Mouse (Mus musculus) heart, postnatal 36 days (tissue): ENCODE measurements around the gene Rhox11. TPM values are rescaled to one million over a fixed set of nuclear protein-coding genes. Genes with fewer than 3 reads are reported as not detected.
A peak's percentile ranks its signal among the peaks of the same experiment; 100 is the strongest.
"Not testable (repeated sequence)": the region's sequence is repeated elsewhere in the genome, so short reads cannot be mapped to it uniquely, and the experiment has no call there.

Experiments used
- DNase-seq, 2 experiments: peaks; one replicate each; pipeline ENCODE4 v3.0.0; 2021 to 2022
- intact Hi-C: fragments of 180-260 bp; cut with DNase I; formaldehyde crosslinking; loops from one replicate; pipeline ENCODE4 v1.15.1; 2025
- total RNA-seq, 2 experiments: library from RNA; stranded (reverse); gene quantifications; 2 replicates each; pipeline ENCODE4 v1.2.3; 2021

The Rhox11 gene
- total RNA-seq = not detected

DNA sequence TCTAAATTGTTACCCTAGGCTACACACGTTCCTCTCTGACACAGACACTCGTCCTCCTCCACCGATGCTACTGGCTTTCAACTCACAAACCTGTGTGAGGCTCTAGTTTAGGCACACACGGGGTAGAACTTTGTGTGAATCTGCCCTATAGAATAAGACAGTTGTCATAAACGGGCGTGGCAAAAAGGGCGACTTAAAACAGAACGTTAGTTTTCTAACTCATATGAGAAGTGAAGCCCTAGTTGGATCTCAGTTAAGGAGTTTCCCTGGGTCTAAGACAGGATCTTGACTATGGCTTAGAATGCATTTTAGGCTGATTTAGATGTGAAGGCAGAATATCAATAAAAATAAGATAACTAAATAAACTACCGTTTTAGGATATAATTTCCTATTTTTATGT lies at the start of gene Rhox11:
Gene Rhox11 (minus strand): TSS at position 101 of the 400 bp plus-strand sequence.
- no peak for DNase-seq
- intact Hi-C loops = no loop called here

DNA sequence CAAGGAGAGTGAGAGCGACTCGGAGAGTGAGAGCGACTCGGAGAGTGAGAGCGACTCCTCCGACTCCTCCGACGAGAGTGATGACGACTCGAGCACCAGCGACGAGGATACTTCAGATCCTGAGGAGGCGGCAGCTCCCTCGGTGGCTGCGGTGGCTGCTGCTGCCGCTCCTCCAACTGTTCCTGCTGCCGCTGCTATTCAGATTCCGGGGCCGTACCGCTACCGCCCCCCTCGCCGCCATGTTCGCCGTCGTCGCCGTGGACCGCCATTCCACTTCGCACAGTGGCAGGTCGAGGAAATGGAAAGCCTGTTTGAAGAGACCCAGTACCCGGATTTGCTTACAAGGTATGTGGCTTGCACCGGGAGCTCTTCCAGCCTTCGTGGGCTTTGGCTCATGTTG lies 36.5 kb upstream of the Rhox11 start:
- intact Hi-C loops = no loop called here
- no peak for DNase-seq

DNA sequence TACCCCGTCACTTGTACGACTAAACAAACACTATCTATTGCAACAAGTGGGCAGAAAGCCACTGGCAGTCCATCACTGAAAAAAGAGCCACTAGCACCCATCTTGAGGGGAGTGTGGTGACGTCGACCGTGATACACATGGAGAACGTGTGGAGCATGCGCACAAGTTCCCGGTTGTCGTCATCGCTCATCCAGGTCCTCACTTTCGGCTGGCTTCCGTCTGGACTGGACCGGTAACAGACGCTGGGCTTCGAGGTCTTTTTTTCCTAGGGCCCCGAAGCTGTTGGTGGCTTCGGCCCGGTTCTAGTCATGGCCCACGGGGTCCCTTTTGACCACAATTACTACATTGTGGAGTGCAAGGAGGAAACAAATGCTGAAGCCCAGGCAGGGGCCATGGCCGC lies 36.0 kb upstream of the Rhox11 start, which contains the start of gene Rhox13:
Gene Rhox13 (plus strand): TSS at position 238 of the 400 bp plus-strand sequence.
- no peak for DNase-seq
- intact Hi-C loops = no loop called here

DNA sequence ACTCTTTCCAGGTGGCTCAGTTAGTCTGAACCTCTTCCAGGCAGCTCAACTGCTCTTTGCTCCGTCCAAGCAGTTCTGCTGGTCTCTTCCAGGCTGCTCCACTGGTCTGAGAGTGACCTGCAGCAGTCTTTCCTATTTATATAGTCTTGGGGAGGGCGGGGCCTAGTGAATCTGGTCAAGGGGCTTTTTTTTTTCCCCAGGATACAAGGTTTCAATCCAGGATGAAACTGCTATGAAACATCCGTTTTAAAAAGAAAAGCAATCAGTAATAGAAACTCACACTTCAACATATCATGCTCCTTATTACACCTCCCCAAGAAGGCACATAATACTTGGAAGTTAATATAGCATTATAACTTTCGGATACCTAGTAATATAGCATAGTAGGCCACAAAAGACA lies 25.9 kb upstream of the Rhox11 start, which contains the start of gene Rhox12:
Gene Rhox12 (minus strand): TSS at position 101 of the 400 bp plus-strand sequence.
- DNase-seq = no peak
- intact Hi-C loops = no loop called here

DNA sequence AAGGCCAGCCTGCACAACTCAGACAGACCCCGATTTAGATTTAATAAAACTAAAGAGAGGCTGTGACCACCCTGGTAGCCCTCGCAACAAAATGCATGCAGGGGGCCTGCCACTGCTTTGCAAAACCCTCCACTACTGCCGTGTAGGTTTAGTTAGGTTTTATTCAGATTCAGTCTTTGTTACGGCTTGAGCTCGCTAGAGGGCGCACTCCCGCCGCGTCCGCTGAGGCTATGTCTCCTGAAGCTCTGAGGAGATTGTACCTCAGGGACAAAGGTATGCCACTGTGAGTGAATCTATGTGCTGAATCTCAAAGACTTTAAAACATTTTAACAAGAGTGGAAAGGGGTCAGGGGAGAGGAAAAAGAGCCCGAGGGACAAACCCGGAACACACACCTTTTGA lies 715 bp downstream of the Rhox11 start:
- intact Hi-C loops = no loop called here
- DNase-seq = peak; percentile 5 to 44

DNA sequence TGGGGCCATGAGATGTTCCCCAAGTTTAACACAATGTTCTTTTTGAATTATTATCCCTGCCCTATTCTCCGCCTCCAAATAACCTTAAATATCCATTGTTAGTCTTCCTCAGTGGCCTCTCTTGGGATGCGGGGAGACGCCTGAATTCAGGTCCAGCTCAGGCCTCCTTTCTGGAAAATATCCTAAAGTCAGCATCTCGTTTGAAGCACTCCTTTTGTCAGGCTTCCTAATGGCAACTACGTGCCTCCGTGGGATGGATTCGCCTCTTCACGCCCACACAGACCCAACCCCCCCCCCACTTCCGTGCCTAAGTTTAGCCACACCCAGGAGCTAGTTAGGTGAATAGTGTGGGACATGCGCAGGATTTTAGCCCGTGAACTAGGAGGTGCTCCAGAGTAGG lies 18.8 kb downstream of the Rhox11 start, which contains the start of gene Rhox10:
Gene Rhox10 (plus strand): TSS at position 301 of the 400 bp plus-strand sequence.
- no peak for DNase-seq
- intact Hi-C loops = no loop called here

DNA sequence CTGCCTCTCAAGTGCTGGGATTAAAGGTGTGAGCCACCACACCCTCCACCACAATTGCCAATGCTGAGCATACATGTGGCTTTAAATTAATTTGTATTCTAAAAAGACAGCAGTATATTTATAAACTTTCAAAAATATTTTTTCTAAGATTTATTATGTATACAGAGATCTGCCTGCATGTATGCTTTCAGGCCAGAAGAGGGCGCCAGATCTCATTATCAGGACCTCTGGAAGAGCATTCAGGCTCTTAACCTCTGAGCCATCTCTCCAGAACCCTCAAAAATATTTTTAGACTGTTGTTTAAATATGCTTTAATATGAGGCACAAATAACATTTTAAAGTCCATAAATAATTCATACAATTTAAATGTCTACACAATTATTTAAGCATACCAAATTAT lies 23.4 kb downstream of the Rhox11 start:
- DNase-seq = no peak
- intact Hi-C loops = no loop called here

DNA sequence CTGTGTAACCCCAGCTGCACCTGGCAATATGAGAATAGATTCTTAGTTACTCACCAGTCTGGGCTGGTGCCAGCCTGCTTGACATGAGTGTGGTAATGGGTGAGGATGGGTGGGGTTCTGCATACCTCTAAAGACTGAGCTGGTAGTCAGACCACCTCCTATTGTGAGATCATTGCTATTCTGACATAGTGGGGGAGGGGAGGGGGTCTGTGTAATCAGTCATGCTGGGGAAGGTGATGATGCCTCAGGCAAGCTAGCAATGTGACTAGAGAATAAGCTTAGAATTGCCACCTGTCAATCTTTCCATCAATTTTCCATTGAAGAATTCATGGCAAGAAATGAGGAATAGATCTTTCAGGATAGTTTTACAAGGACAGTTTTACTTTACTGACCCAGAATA lies 41.9 kb downstream of the Rhox11 start, which contains the start of gene Btg1-ps2:
Gene Btg1-ps2 (minus strand): TSS at position 101 of the 400 bp plus-strand sequence.
- intact Hi-C loops, DNase-seq: not testable (repeated sequence)

DNA sequence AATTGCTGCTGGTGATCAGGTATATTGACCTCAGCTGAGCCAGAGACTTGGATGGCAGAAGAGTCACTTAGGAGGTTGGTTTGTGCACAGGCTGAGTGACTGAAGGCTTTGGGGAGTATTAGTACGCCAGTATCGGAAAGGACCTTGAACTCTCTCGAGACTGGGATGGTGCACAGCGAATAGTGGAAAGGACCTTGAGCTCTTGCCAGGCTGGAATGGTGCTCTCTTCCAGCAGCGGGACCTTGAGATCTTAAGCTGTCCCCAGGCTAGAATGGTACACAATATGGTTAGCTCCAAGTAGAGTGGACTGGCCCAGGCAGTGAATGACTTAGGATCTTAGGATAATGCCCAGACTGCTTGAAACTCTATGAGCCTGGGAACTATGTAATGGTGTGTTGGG lies 45.3 kb downstream of the Rhox11 start:
- no peak for DNase-seq
- intact Hi-C loops = no loop called here

DNA sequence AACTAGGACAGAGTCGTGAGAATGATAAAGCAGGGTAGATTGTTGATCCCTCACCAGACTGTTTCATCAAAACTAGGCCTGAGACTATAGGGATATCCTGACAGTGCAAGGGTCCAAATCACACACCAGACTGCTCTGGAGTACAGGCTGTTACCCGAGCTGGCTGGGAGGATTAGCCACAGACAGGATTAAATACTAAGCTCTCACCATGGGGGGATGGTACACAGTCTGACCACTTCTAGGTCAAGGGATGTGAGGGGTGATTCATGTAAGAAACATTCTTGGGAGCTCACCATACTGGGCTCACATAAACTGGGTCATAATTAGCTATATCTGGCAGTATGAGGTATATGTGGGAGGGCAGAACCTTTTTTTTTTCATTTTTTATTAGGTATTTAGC lies 51.1 kb downstream of the Rhox11 start:
- intact Hi-C loops = no loop called here
- no peak for DNase-seq

Other genes with a start within 250 kb of the Rhox11 start
- not detected for gene Rhox8, start 206.2 kb downstream of the Rhox11 start, total RNA-seq
- gene Rhox7b, start 187.9 kb downstream of the Rhox11 start, total RNA-seq = not detected
- gene Rhox9, start 183.4 kb downstream of the Rhox11 start, total RNA-seq = not detected
- gene Btg1-ps1, start 66.3 kb downstream of the Rhox11 start, total RNA-seq = not detected
- not detected for gene Btg1-ps2, start 42.0 kb downstream of the Rhox11 start, total RNA-seq
- not detected for gene Rhox10, start 18.7 kb downstream of the Rhox11 start, total RNA-seq
- gene Rhox12, start 25.8 kb upstream of the Rhox11 start, total RNA-seq = not detected
- gene Rhox13, start 36.1 kb upstream of the Rhox11 start, total RNA-seq = not detected
- gene Zbtb33, start 104.7 kb upstream of the Rhox11 start, total RNA-seq = 10 to 100 TPM; 10.1 to 12.8 TPM
- gene Tmem255a, start 167.3 kb upstream of the Rhox11 start, total RNA-seq = 1 to 10 TPM in 1 of 2 experiments, under 1 TPM in 1; 0.79 to 1.2 TPM
- gene Atp1b4, start 231.0 kb upstream of the Rhox11 start, total RNA-seq = not detected